Mouse (Mus musculus): Measurements from ENCODE around the gene Tmem30c. TPM values are rescaled to one million over a fixed set of nuclear protein-coding genes. Genes with fewer than 3 reads are reported as not detected.

Gene Tmem30c
- 0.04 TPM in 1 of 2 replicates, not detected in the other for polyA plus RNA-seq (2015; fragmentation: Nextera tagmentation; extraction: Ambion mirVana)

DNA sequence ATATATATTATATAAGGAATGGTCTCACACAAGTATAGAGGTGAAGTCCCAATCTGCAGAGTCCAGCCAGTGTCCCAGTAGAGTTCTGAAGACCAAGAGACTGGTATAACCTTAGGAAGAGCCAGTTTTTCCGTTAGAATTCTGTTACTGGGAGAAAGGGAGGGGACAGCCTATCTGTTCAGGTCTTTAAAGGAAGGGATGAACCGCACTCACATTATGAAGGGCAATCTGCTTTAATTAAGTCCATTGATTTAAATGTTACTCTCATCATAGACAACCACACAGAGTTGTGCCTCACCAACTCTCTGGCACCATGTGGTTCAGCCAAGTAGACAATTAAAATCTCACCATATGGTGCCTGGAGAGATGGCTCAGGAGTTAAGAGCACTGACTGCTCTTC, at the start of gene Tmem30c:
TSS of gene Tmem30c (minus strand) at position 101 of the 400 bp plus-strand sequence.
- Histone ChIP-seq H3K4me1 (ENCODE audit: insufficient read depth, low read depth, low read length) (no peaks in the 10 kb centered on the region), H3K9ac (replicated peaks; ENCODE audit: low read depth) (no peak within 1 kb of the TSS), H3K27ac (ENCODE audit: low read length) (no peak within 1 kb of the TSS), H3K36me3 (ENCODE audit: insufficient read depth, low read length) (no peaks in the 10 kb centered on the region), H3K4me3 (ENCODE audit: low read depth, low read length) (no peak within 1 kb of the TSS), H3K9me3 (ENCODE audit: low read length) (no peaks in the 10 kb centered on the region), H3K4me2 (replicated peaks; ENCODE audit: low read depth, low read length) (no peak within 1 kb of the TSS), H3K27me3 (replicated peaks; ENCODE audit: insufficient read depth, low read length) (no peaks in the 10 kb centered on the region)
- 72% methylated on average over 2 of the region's 2 CpGs for WGBS
- no peak for ATAC-seq
- no peak for TF ChIP-seq EP300 (IDR thresholded peaks at IDR 0.05)
- no peak for TF ChIP-seq CTCF (IDR thresholded peaks at IDR 0.05)
- no peak for DNase-seq (ENCODE audit: low spot score)

DNA sequence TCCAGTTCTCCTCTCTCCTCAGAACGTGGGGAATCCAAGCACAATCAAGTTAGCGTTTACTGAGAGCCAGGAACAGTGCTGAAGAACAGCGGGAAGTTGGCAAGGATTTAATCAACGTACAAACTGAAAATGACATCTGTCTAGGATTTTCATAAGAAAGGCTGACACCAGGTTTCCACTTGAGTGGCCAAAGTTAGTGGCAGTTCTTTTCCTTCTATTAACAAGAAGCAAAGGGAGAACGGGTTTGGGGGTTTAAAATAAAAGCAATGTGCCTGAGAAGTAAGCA, 47.9 kb upstream of the Tmem30c start:
- H3K27me3 ChIP-seq (replicated peaks; ENCODE audit: insufficient read depth, low read length): no peaks in the 10 kb centered on the region
- H3K4me1 ChIP-seq (ENCODE audit: insufficient read depth, low read depth, low read length): peaks cover 4% of the 10 kb centered on the region
- ATAC-seq: no peak
- H3K9me3 ChIP-seq (ENCODE audit: low read length): no peaks in the 10 kb centered on the region
- no peak overlapping the region for H3K27ac ChIP-seq (ENCODE audit: low read length)
- H3K4me3 ChIP-seq (ENCODE audit: low read depth, low read length): no peak overlapping the region
- WGBS: 33% methylated on average over 5 of the region's 5 CpGs
- no peak for TF ChIP-seq CTCF (IDR thresholded peaks at IDR 0.05)
- TF ChIP-seq EP300 (IDR thresholded peaks at IDR 0.05): no peak
- H3K4me2 ChIP-seq (replicated peaks; ENCODE audit: low read depth, low read length): no peak overlapping the region
- H3K9ac ChIP-seq (replicated peaks; ENCODE audit: low read depth): no peak overlapping the region
- peak; percentile 47 for DNase-seq (ENCODE audit: low spot score)
- no peaks in the 10 kb centered on the region for H3K36me3 ChIP-seq (ENCODE audit: insufficient read depth, low read length)

GRCm38 (mm10) chr16:57339765-57340612, 47.3 kb upstream of the Tmem30c start:
- 75% methylated on average over 8 of the region's 8 CpGs for WGBS
- no peak overlapping the region for H3K27ac ChIP-seq (ENCODE audit: low read length)
- ATAC-seq: peak; percentile 68
- H3K36me3 ChIP-seq (ENCODE audit: insufficient read depth, low read length): no peaks in the 10 kb centered on the region
- H3K4me3 ChIP-seq (ENCODE audit: low read depth, low read length): no peak overlapping the region
- H3K9me3 ChIP-seq (ENCODE audit: low read length): no peaks in the 10 kb centered on the region
- no peaks in the 10 kb centered on the region for H3K27me3 ChIP-seq (replicated peaks; ENCODE audit: insufficient read depth, low read length)
- no peak for TF ChIP-seq CTCF (IDR thresholded peaks at IDR 0.05)
- no peak for TF ChIP-seq EP300 (IDR thresholded peaks at IDR 0.05)
- H3K9ac ChIP-seq (replicated peaks; ENCODE audit: low read depth): no peak overlapping the region
- H3K4me2 ChIP-seq (replicated peaks; ENCODE audit: low read depth, low read length): no peak overlapping the region
- DNase-seq (ENCODE audit: low spot score): peak; percentile 34
- peaks cover 4% of the 10 kb centered on the region for H3K4me1 ChIP-seq (ENCODE audit: insufficient read depth, low read depth, low read length)

DNA sequence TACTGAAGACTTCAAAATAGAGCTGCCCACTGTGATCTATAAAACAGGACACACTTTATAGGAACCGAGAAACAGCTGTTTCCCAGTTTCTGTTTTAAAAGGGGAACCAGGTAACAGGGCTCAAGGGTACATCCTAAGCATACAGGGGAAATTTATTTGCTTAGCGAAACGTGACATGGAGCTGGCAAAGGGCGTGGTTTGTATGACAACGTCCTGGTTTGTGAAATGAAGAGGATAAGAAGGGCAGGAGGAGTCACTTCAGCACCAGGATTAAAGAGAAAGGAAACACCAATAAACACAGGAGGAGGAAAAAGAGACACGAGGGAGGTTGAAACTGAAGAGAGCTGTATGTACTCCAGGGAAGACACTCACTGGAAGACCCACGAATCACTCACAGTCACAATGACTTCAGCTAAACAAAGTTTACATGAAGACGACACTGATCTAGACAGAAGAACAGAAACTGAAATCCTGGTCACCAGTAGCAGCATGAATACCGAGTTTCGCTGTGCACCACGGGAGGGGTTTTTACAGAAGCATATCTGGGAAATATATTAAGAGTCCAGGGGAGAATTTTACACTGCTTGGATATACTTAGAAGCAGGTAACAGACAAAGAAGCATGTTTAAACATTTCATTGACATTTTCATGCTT, 44.2 kb upstream of the Tmem30c start:
- DNase-seq (ENCODE audit: low spot score): peak; percentile 56
- Histone ChIP-seq H3K9ac (replicated peaks; ENCODE audit: low read depth) (no peak overlapping the region), H3K27ac (ENCODE audit: low read length) (no peak overlapping the region), H3K4me3 (ENCODE audit: low read depth, low read length) (no peak overlapping the region), H3K27me3 (replicated peaks; ENCODE audit: insufficient read depth, low read length) (no peaks in the 10 kb centered on the region), H3K4me2 (replicated peaks; ENCODE audit: low read depth, low read length) (peak overlapping the region; percentile 15; the same call in 1 of the 2 replicates), H3K36me3 (ENCODE audit: insufficient read depth, low read length) (no peaks in the 10 kb centered on the region), H3K9me3 (ENCODE audit: low read length) (no peaks in the 10 kb centered on the region), H3K4me1 (ENCODE audit: insufficient read depth, low read depth, low read length) (peaks cover 4% of the 10 kb centered on the region)
- peak; percentile 28; the same call in 1 of the 2 replicates for ATAC-seq
- 38% methylated on average over 11 of the region's 11 CpGs for WGBS
- TF ChIP-seq CTCF (IDR thresholded peaks at IDR 0.05): no peak
- no peak for TF ChIP-seq EP300 (IDR thresholded peaks at IDR 0.05)

- no peak overlapping the region for H3K4me3 ChIP-seq (ENCODE audit: low read depth, low read length)
- no peaks in the 10 kb centered on the region; the same call in 1 of the 2 replicates for H3K4me1 ChIP-seq (ENCODE audit: insufficient read depth, low read depth, low read length)
- no peaks in the 10 kb centered on the region for H3K27me3 ChIP-seq (replicated peaks; ENCODE audit: insufficient read depth, low read length)
- H3K9ac ChIP-seq (replicated peaks; ENCODE audit: low read depth): no peak overlapping the region
- TF ChIP-seq EP300 (IDR thresholded peaks at IDR 0.05) (no peak), CTCF (IDR thresholded peaks at IDR 0.05) (no peak)
- no peaks in the 10 kb centered on the region for H3K36me3 ChIP-seq (ENCODE audit: insufficient read depth, low read length)
- ATAC-seq: no peak
- no peak overlapping the region for H3K4me2 ChIP-seq (replicated peaks; ENCODE audit: low read depth, low read length)
- no peak for DNase-seq (ENCODE audit: low spot score)
- WGBS: 65% methylated on average over 7 of the region's 7 CpGs
- H3K9me3 ChIP-seq (ENCODE audit: low read length): no peaks in the 10 kb centered on the region
- H3K27ac ChIP-seq (ENCODE audit: low read length): no peak overlapping the region
Observed at GRCm38 (mm10) chr16:57332301-57332700, 39.6 kb upstream of the Tmem30c start.

- WGBS: 59% methylated on average over 2 of the region's 2 CpGs
- Histone ChIP-seq H3K36me3 (ENCODE audit: insufficient read depth, low read length) (no peaks in the 10 kb centered on the region), H3K27ac (ENCODE audit: low read length) (no peak overlapping the region), H3K27me3 (replicated peaks; ENCODE audit: insufficient read depth, low read length) (no peaks in the 10 kb centered on the region), H3K4me1 (ENCODE audit: insufficient read depth, low read depth, low read length) (no peaks in the 10 kb centered on the region; the same call in 1 of the 2 replicates), H3K9ac (replicated peaks; ENCODE audit: low read depth) (no peak overlapping the region), H3K9me3 (ENCODE audit: low read length) (no peaks in the 10 kb centered on the region), H3K4me2 (replicated peaks; ENCODE audit: low read depth, low read length) (no peak overlapping the region), H3K4me3 (ENCODE audit: low read depth, low read length) (no peak overlapping the region)
- peak; percentile 49 for DNase-seq (ENCODE audit: low spot score)
- ATAC-seq: no peak
- TF ChIP-seq EP300 (IDR thresholded peaks at IDR 0.05) (no peak), CTCF (IDR thresholded peaks at IDR 0.05) (no peak)
Observed at GRCm38 (mm10) chr16:57330111-57330510, 37.4 kb upstream of the Tmem30c start.

All from lung, postnatal 0 days (tissue).